Mouse (Mus musculus) T-cell, adult 2 months (primary cell): ENCODE measurements around the gene Plekhh3.
A peak's percentile ranks its signal among the peaks of the same experiment; 100 is the strongest.
"Not testable (repeated sequence)": the region's sequence is repeated elsewhere in the genome, so short reads cannot be mapped to it uniquely, and the experiment has no call there.

Experiments used
- DNase-seq: peaks from one replicate; pipeline ENCODE4 v3.0.0; 2022; ENCODE audit warnings: low spot score

The Plekhh3 gene

DNA sequence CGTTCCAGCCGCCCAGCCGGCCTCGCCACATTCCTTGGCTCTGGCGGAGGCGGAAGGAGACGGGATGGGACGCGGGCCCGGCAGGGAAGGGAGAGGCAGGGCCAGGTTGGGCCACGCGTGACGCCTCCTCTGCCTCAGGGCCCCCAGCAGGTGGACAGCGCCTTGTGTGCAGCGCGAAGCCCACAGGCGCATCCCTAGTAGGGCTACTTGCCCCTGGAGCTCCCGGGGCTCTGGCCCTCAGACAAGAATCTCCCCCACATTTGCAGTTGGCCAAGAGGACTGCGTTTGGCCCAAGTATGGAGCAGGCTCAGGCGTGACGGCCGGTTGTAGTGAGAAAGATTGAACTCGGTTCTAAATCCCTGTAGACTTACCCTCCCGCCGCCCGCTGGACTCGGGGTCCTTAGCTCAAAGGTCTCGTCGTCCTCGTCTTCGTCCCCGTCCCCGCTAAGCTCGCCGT is 769 bp downstream of the Plekhh3 start, which contains the start of gene Cntnap1:
Gene Cntnap1 (plus strand): TSS at position 170 of the 457 bp plus-strand sequence.
- DNase-seq = no peak

DNA sequence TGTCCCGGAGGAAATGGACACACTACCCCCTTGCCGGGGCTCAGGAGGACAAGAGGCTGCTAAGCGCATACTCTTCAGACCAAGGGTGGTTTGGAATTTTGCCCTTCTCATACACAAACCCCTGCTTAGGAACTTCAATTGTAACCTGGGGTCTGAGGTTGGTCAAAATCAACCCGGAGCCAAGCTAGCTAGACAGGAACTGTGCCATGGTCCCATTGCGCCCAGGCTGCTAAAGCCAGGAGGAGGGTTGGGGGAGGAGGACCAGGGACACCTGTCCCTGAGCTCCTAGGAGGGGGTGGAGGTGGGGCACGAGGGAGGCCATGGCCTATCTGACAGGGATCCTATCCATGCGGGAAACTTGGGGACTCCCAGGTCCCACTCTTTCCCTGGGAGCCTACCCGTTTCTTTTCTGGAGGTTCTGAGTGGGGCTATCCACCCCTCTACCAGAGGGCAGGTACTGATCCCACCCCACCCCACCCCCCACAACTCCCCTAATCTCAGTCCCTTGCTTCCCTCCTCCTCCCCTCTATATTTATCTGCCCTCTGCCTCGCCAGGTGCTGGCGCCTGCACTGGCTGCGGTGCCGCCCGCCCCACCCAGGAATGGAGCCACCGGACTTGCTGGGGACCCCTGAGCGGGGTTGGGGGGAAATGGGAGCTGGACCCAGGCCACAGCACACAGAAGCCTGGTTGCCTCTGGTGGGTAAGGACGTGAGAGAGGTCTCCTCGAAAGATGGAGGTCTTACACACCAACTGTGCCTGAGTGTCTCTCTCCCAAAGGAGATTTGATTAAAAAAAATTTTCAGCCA is 1.6 kb downstream of the Plekhh3 start:
- DNase-seq = no peak

- DNase-seq = no peak
Observed at GRCm38 (mm10) chr11:101168301-101168980, 2.7 kb downstream of the Plekhh3 start.

- DNase-seq = no peak
Observed at GRCm38 (mm10) chr11:101167963-101168300, 3.2 kb downstream of the Plekhh3 start.

DNA sequence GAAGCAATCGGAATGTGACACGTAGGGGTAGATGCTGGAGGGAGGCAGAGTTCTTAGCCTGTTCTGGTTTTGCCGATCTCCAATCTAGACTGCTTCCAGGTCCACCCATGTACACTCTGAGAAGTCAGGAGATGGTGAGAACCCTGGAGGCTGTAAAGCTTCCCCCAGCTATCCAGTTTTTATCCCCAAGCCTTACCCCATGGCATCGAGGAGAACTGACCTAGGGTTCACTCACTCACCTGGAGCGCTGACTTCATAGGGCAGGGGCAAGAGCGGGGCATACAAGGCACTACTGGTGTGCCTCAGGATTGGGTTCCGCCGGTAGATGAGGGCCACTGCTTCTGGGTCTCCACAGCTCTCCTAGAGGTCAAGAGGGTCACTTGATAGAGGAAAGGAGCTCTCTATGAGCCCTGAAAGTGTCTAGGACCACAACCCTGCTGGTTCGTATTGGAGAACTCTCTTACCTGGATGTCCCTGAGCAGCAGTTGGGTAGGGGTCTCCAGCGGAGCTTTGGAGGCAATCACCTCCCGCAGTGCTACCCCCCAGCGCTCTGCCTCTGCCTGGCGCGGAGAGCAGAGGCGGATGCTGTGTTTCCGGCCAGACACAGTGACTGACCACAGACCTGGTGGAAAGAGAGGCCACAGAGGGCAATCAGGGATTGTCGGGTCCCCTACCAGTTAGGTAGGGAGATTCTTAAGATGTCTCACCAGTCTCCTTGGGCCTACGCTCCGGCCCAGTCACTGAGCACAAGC is 3.8 kb downstream of the Plekhh3 start:
- DNase-seq = no peak

DNA sequence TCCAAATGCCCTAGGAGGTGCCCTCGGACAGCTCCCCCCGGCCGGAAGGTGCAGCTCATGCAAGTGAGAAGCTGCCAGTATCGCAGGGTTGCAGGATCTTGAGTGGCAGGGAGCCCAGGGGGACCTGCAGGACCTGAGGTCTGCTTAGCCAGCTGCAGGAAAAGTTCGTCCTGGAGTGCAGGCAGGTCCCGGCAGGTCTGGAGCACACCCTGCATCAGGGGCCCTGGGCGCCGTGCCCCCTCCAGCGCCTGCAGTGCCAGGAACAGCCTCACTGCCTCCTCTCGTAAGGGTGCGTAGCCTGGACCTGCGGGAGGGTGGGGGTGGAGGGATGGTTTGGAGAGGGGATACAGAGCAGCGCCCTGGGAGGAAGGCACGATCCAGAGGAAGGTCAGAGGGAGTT is 4.8 kb downstream of the Plekhh3 start:
- no peak for DNase-seq

- DNase-seq = no peak
Observed at GRCm38 (mm10) chr11:101164677-101165580, 6.2 kb downstream of the Plekhh3 start.

- DNase-seq = no peak
Observed at GRCm38 (mm10) chr11:101164351-101164665, 6.8 kb downstream of the Plekhh3 start.

GRCm38 (mm10) chr11:101163476-101164350 is 7.4 kb downstream of the Plekhh3 start:
- DNase-seq = no peak

GRCm38 (mm10) chr11:101162772-101163171 is 8.4 kb downstream of the Plekhh3 start:
- no peak for DNase-seq

DNA sequence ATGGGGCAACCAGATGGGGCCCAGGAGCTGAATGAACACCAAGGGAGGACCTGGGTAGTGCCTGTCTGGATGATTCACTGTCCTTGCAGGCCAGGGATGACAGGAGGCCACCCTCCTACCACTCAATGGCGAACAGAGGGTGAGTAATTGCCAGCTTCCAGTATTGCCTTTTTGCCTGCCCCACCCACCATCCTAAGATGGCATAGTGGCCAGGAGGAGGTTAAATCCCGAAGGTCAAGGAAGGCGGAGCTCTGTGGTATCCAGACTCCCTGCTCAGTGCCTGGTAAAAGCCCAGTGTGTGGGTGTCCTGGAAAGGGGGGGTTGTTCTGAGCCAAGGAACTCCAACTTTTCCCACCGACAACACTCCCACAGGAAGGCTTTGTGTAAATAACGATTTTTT is 8.8 kb downstream of the Plekhh3 start:
- DNase-seq = no peak

- no peak for DNase-seq
Observed at GRCm38 (mm10) chr11:101161551-101161950, 9.6 kb downstream of the Plekhh3 start.

- not testable (repeated sequence) for DNase-seq
Observed at GRCm38 (mm10) chr11:101160981-101161505, 10.1 kb downstream of the Plekhh3 start.

DNA sequence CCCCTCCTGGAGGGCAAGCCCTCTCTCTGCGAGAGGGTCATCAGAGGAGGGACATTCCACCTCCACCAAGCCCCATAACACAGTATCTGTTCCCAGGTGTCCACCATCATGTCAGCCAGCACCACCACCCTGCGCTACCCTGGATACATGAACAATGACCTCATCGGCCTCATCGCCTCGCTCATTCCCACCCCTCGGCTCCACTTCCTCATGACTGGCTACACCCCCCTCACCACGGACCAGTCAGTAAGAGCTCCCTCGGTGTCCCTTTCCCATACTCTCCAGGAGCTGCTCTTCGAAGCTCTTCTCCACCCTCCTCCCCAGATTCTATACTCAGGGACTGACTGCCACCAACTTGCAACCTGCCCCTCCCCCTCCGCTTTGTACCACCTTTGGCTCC is 11.0 kb downstream of the Plekhh3 start:
- not testable (repeated sequence) for DNase-seq

- DNase-seq = peak; percentile 67
Observed at GRCm38 (mm10) chr11:101155728-101156371, 15.3 kb downstream of the Plekhh3 start, which contains the start of gene Tubg2. Gene Tubg2, plus strand, starts transcription at chr11:101155907.

DNA sequence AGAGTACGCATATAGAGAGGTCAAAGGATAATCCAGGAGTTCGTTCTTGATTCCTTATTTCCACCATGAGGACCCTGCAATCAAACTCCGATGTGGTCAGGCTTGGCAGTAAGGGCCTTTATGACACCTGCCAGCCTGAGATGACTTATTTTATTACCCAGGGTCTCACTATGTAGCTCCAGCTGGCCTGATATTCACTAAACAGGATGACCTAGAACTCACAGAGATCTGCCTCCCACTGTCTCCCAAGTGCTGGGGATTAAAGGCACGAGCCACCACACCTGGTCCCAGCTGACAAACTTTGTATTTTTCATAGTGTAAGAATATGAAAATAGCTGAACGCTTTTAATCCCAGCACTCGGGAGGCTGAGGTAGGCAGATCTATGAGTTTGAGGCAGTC is 16.0 kb downstream of the Plekhh3 start:
- DNase-seq = no peak

DNA sequence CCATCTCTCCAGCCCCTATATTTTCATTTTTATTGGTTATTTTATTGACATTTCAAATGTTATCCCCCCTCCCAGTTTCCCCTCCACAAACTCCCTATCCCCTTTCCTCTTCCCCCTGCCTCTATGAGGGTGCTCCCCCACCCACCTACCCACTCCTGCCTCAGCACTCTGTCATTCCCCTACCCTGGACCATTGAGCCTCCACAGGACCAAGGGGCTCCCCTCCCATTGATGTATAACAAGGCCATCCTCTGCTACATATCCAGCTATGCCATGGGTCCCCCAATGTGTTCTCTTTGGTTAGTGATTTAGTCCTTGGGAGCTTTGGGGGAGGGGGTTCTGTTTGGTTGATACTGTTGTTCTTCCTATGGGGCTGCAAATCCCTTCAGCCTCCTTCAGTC is 16.5 kb downstream of the Plekhh3 start:
- no peak for DNase-seq

- DNase-seq = no peak
Observed at GRCm38 (mm10) chr11:101152825-101153224, 18.3 kb downstream of the Plekhh3 start.

GRCm38 (mm10) chr11:101151063-101151462 is 20.1 kb downstream of the Plekhh3 start:
- no peak for DNase-seq
